ENCODE assay signal across 20 mouse cellular contexts in the genomic region with DNA sequence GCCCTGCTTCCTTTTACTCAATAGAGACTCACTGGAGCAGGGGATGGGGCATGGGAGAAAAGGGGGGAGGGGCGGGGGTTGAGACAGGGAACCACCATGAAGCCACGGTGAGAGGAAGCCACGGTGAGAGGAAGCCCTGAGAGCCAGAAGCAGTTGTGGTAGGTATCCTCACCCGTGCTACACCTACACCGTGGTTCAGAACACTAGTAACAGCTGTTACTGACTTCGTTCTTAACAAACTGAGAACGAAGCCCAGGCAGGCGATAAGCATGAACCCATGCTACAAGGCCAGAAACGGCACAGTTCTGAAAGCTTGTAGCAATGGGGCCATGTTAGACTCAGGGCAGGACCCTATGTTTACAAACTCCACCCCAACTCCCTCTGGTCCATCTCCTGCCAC. TPM values are rescaled to one million over a fixed set of nuclear protein-coding genes. Genes with fewer than 3 reads are reported as not detected.
A peak's percentile ranks its signal among the peaks of the same experiment; 100 is the strongest.
DNase-seq lines count a peak whose midpoint lies in the region; ATAC-seq and TF ChIP-seq lines count a peak whose summit lies in the region.
"Had no signal": no experiment of that assay in that cellular context is flagged by ENCODE, and none has a peak within 500 bp of the region (broad histone marks: within the 10 kb centered on the region; RNA-seq: fewer than 3 reads in every experiment).

No protein-coding gene starts in this region.

- H3K9ac ChIP-seq in heart, postnatal 0 days (replicated peaks; ENCODE audit: low read depth, low read length) = no peak overlapping the region
- no peak overlapping the region for H3K9ac ChIP-seq in lung, postnatal 0 days (replicated peaks; ENCODE audit: low read depth)
- no peak overlapping the region for H3K9ac ChIP-seq in limb, embryonic 13.5 days
- H3K9ac ChIP-seq: forebrain, embryonic 13.5 days; liver, embryonic 15.5 days had no signal

- peaks cover 10% of the 10 kb centered on the region for H3K4me1 ChIP-seq in heart, postnatal 0 days (ENCODE audit: control insufficient read depth, insufficient read depth)
- peaks cover 7% of the 10 kb centered on the region; the same call in 1 of the 2 replicates for H3K4me1 ChIP-seq in lung, postnatal 0 days (ENCODE audit: insufficient read depth, low read depth, low read length)
- H3K4me1 ChIP-seq in lung, adult 2 months (ENCODE audit: control insufficient read depth, insufficient read depth, low read length) = no peaks in the 10 kb centered on the region
- H3K4me1 ChIP-seq in limb, embryonic 13.5 days = peaks cover 63% of the 10 kb centered on the region
- H3K4me1 ChIP-seq: forebrain, embryonic 13.5 days; liver, embryonic 15.5 days had no signal

- H3K36me3 ChIP-seq in heart, postnatal 0 days (replicated peaks; ENCODE audit: control insufficient read depth, insufficient read depth, low read length) = no peaks in the 10 kb centered on the region
- no peaks in the 10 kb centered on the region for H3K36me3 ChIP-seq in lung, postnatal 0 days (ENCODE audit: insufficient read depth, low read length)
- H3K36me3 ChIP-seq in limb, embryonic 13.5 days = peaks cover 38% of the 10 kb centered on the region
- H3K36me3 ChIP-seq: hindbrain, embryonic 10.5 days; liver, embryonic 15.5 days had no signal

- TF ChIP-seq EP300 in heart, postnatal 0 days (IDR thresholded peaks at IDR 0.05; ENCODE audit: low read depth) = no peak
- no peak for TF ChIP-seq EP300 in lung, postnatal 0 days (IDR thresholded peaks at IDR 0.05)

- DNase-seq in heart, postnatal 0 days (ENCODE audit: low spot score) = no peak
- no peak for DNase-seq in heart, postnatal 4 days
- no peak for DNase-seq in lung, postnatal 0 days (ENCODE audit: low spot score)
- DNase-seq in lung, adult 2 months = no peak
- DNase-seq in yolk sac, embryonic 10.5 days (ENCODE audit: low spot score) = no peak
- no peak for DNase-seq in cerebellum, adult 11 months
- DNase-seq: adrenal gland, postnatal 25 days; cerebellum, adult 2 months; kidney, adult 9 months; left cerebral cortex, postnatal 4 days; midbrain, embryonic 14.5 days; thymus, adult 2 months had no signal

- H3K4me3 ChIP-seq in heart, postnatal 0 days (ENCODE audit: low read depth, low read length) = no peak overlapping the region
- no peak overlapping the region for H3K4me3 ChIP-seq in lung, postnatal 0 days (ENCODE audit: low read depth, low read length)
- H3K4me3 ChIP-seq in lung, adult 2 months (replicated peaks; ENCODE audit: extremely low read depth, low read depth, low read length) = no peak overlapping the region
- no peak overlapping the region for H3K4me3 ChIP-seq in limb, embryonic 13.5 days
- H3K4me3 ChIP-seq: forebrain, embryonic 13.5 days; hindbrain, embryonic 10.5 days; liver, embryonic 15.5 days had no signal

- TF ChIP-seq POLR2A in lung, adult 2 months (IDR thresholded peaks at IDR 0.05; ENCODE audit: borderline replicate concordance, extremely low read depth, low read depth, low read length) = no peak

- no peak for TF ChIP-seq CTCF in heart, postnatal 0 days (IDR thresholded peaks at IDR 0.05; ENCODE audit: low read depth)
- TF ChIP-seq CTCF in lung, postnatal 0 days (IDR thresholded peaks at IDR 0.05) = no peak
- TF ChIP-seq CTCF in lung, adult 2 months (IDR thresholded peaks at IDR 0.05; ENCODE audit: insufficient read depth, low read length) = no peak

- no peak overlapping the region for H3K4me2 ChIP-seq in heart, postnatal 0 days (ENCODE audit: low read depth, low read length)
- H3K4me2 ChIP-seq in lung, postnatal 0 days (replicated peaks; ENCODE audit: low read depth, low read length) = no peak overlapping the region
- H3K4me2 ChIP-seq in limb, embryonic 13.5 days (replicated peaks) = 0 out of 2 replicates have a peak overlapping the region, but pooled peaks have one; percentile 9
- H3K4me2 ChIP-seq: forebrain, embryonic 13.5 days; liver, embryonic 15.5 days had no signal

- H3K9me3 ChIP-seq in heart, postnatal 0 days (replicated peaks; ENCODE audit: control insufficient read depth, low read length) = no peaks in the 10 kb centered on the region
- H3K9me3 ChIP-seq in lung, postnatal 0 days (ENCODE audit: low read length) = no peaks in the 10 kb centered on the region
- no peaks in the 10 kb centered on the region for H3K9me3 ChIP-seq in limb, embryonic 13.5 days
- H3K9me3 ChIP-seq: forebrain, embryonic 13.5 days; hindbrain, embryonic 10.5 days; liver, embryonic 15.5 days had no signal

- ATAC-seq in heart, postnatal 0 days (ENCODE audit: insufficient read depth, low read depth) = no peak
- ATAC-seq in lung, postnatal 0 days = no peak
- no peak for ATAC-seq in limb, embryonic 13.5 days (ENCODE audit: low FRiP score, low read depth)
- ATAC-seq: forebrain, embryonic 13.5 days had no signal

- 72% methylated on average over 9 of the region's 9 CpGs for WGBS in heart, postnatal 0 days
- 78% methylated on average over 9 of the region's 9 CpGs for WGBS in lung, postnatal 0 days
- WGBS in lung, adult 2 months = 70% methylated on average over 9 of the region's 9 CpGs
- 81% methylated on average over 9 of the region's 9 CpGs for WGBS in limb, embryonic 13.5 days

- H3K27ac ChIP-seq in heart, postnatal 0 days (ENCODE audit: low read depth) = peak overlapping the region; percentile 54
- peak overlapping the region; percentile 75 for H3K27ac ChIP-seq in lung, postnatal 0 days (ENCODE audit: low read length)
- H3K27ac ChIP-seq in limb, embryonic 13.5 days = peak overlapping the region; percentile 3; the same call in 1 of the 2 replicates
- H3K27ac ChIP-seq: forebrain, embryonic 13.5 days; hindbrain, embryonic 10.5 days; liver, embryonic 15.5 days had no signal

- H3K27me3 ChIP-seq in heart, postnatal 0 days (ENCODE audit: control insufficient read depth, insufficient read depth, low read length) = no peaks in the 10 kb centered on the region
- no peaks in the 10 kb centered on the region for H3K27me3 ChIP-seq in lung, postnatal 0 days (replicated peaks; ENCODE audit: insufficient read depth, low read length)
- no peaks in the 10 kb centered on the region for H3K27me3 ChIP-seq in limb, embryonic 13.5 days
- H3K27me3 ChIP-seq: forebrain, embryonic 13.5 days; liver, embryonic 15.5 days had no signal

RNA-seq across cellular contexts. Expression of gene Tgfb2, which starts 9.6 kb away (rescaled TPM):
- total RNA-seq in heart, postnatal 0 days (2014; rRNA removed; ENCODE audit: low replicate concordance) = 14.8 and 17.7 TPM in 2 replicates
- polyA plus RNA-seq in heart, postnatal 0 days (2015; fragmentation: Nextera tagmentation; extraction: Ambion mirVana) = 19.9 and 21.0 TPM in 2 replicates
- total RNA-seq in heart, postnatal 4 days (2021) = 10 to 100 TPM; 28.7 to 31.6 TPM
- 49.7 and 58.2 TPM in 2 replicates for polyA plus RNA-seq in lung, postnatal 0 days (2015; fragmentation: Nextera tagmentation; extraction: Ambion mirVana)
- 5.6 and 5.9 TPM in 2 replicates for polyA plus RNA-seq in lung, adult 2 months (2012; rRNA removed)
- 101 and 106 TPM in 2 replicates for polyA plus RNA-seq in limb, embryonic 13.5 days (2015; fragmentation: Nextera tagmentation; extraction: Ambion mirVana)
- total RNA-seq: common myeloid progenitor, adult 5-6 weeks; granulocyte monocyte progenitor cell, adult 5-6 weeks; megakaryocyte, adult 5-6 weeks; neutrophil, adult 5-6 weeks had no signal

RNA-seq across cellular contexts. Expression of gene Rrp15, which starts 52.9 kb away (rescaled TPM):
- total RNA-seq in heart, postnatal 0 days (2014; rRNA removed; ENCODE audit: low replicate concordance) = 1.6 and 4.7 TPM in 2 replicates
- 19.2 and 21.8 TPM in 2 replicates for polyA plus RNA-seq in heart, postnatal 0 days (2015; fragmentation: Nextera tagmentation; extraction: Ambion mirVana)
- total RNA-seq in heart, postnatal 4 days (2021) = 10 to 100 TPM; 16.0 to 16.7 TPM
- polyA plus RNA-seq in lung, postnatal 0 days (2015; fragmentation: Nextera tagmentation; extraction: Ambion mirVana) = 21.8 and 21.9 TPM in 2 replicates
- 2.3 and 3.4 TPM in 2 replicates for polyA plus RNA-seq in lung, adult 2 months (2012; rRNA removed)
- 69.4 and 75.6 TPM in 2 replicates for polyA plus RNA-seq in limb, embryonic 13.5 days (2015; fragmentation: Nextera tagmentation; extraction: Ambion mirVana)

Comparison
In these comparisons a context has a peak if more than half of its experiments do, and no peak if none do; other contexts are left out.
1. H3K27ac ChIP-seq: peak in every context shown above with its lines; median percentile 75 in lung, postnatal 0 days; 54 in heart, postnatal 0 days; 3 in limb, embryonic 13.5 days.